Mouse (Mus musculus) lung, postnatal 0 days (tissue): ENCODE measurements around the gene Mfn2. TPM values are rescaled to one million over a fixed set of nuclear protein-coding genes. Genes with fewer than 3 reads are reported as not detected.
A peak's percentile ranks its signal among the peaks of the same experiment; 100 is the strongest.

Experiments used
- ATAC-seq: fragments of 200-750 bp; cut with Nextera tagmentation; 2 replicates; pipeline ENCODE4 v1.8.0; 2017; ENCODE audit warnings: moderate library complexity
- DNase-seq: peaks from one replicate; pipeline ENCODE4 v3.0.0-alpha.2; 2016; ENCODE audit warnings: low spot score
- H3K27ac ChIP-seq: fragments of 300-500 bp; sonication (generic); 2 replicates; pipeline ENCODE4 v1.5.1; 2014; ENCODE audit warnings: antibody characterized with exemption, mild to moderate bottlenecking, low read length, mixed read lengths
- H3K27me3 ChIP-seq: fragments of 300-500 bp; sonication (generic); replicated peaks from 2 replicates; pipeline ENCODE4 v1.6.1; 2014; ENCODE audit warnings: low read length, mixed read lengths; ENCODE audit not compliant: insufficient read depth
- H3K36me3 ChIP-seq: fragments of 300-500 bp; sonication (generic); 2 replicates; pipeline ENCODE4 v1.6.1; 2014; ENCODE audit warnings: low read length, mixed read lengths; ENCODE audit not compliant: insufficient read depth
- H3K4me1 ChIP-seq: fragments of 300-500 bp; sonication (generic); 2 replicates; pipeline ENCODE4 v1.6.1; 2014; ENCODE audit warnings: antibody characterized with exemption, low read depth, low read length, mixed read lengths; ENCODE audit not compliant: insufficient read depth
- H3K4me2 ChIP-seq: fragments of 300-500 bp; sonication (generic); replicated peaks from 2 replicates; pipeline ENCODE4 v1.6.1; 2014; ENCODE audit warnings: low read depth, mild to moderate bottlenecking, low read length, moderate library complexity, mixed read lengths
- H3K4me3 ChIP-seq: fragments of 300-500 bp; sonication (generic); 2 replicates; pipeline ENCODE4 v1.5.1; 2014; ENCODE audit warnings: low read depth, low read length
- H3K9ac ChIP-seq: fragments of 300-500 bp; sonication (generic); replicated peaks from 2 replicates; pipeline ENCODE4 v1.6.1; 2014; ENCODE audit warnings: low read depth, mild to moderate bottlenecking
- H3K9me3 ChIP-seq: fragments of 300-500 bp; sonication (generic); 2 replicates; pipeline ENCODE4 v1.6.1; 2016; ENCODE audit warnings: low read length, mixed read lengths
- CTCF ChIP-seq: IDR thresholded peaks from 2 replicates; pipeline ENCODE4 v1.5.1; 2016; ENCODE audit warnings: antibody characterized with exemption, mild to moderate bottlenecking
- EP300 ChIP-seq: IDR thresholded peaks from 2 replicates; pipeline ENCODE4 v1.6.1; 2016; ENCODE audit warnings: antibody characterized with exemption, mild to moderate bottlenecking, control low read depth
- whole genome bisulfite sequencing: fragments of 180-500 bp; shearing (Covaris S2); extraction: QIAGEN DNeasy Blood & Tissue Kit; methylation state at CpG from one replicate; pipeline ENCODE4 v1.1.7; 2014; 5-methylcytosine and 5-hydroxymethylcytosine counted together
- polyA plus RNA-seq: library from polyadenylated mRNA; unstranded; fragments of >200 nt; fragmentation: Nextera tagmentation; extraction: Ambion mirVana; gene quantifications from 2 replicates; pipeline ENCODE4 v1.2.1, GENCODE M21; 2015

Gene Mfn2
- polyA plus RNA-seq, 1 experiment from 2014 or later = 19.7 TPM

GRCm38 (mm10) chr4:147879865-147880264 lies 24.6 kb downstream of the Mfn2 start:
- Histone ChIP-seq H3K9ac (no peak overlapping the region), H3K27ac (no peak overlapping the region), H3K4me2 (no peak overlapping the region), H3K4me3 (no peak overlapping the region), H3K27me3 (no peaks in the 10 kb centered on the region), H3K4me1 (no peaks in the 10 kb centered on the region), H3K9me3 (no peaks in the 10 kb centered on the region), H3K36me3 (peaks cover 49% of the 10 kb centered on the region)
- TF ChIP-seq CTCF (no peak), EP300 (no peak)
- WGBS = 40% methylated on average over 5 of the region's 5 CpGs
- ATAC-seq = peak; percentile 38; the same call in 1 of the 2 replicates
- DNase-seq = no peak

DNA sequence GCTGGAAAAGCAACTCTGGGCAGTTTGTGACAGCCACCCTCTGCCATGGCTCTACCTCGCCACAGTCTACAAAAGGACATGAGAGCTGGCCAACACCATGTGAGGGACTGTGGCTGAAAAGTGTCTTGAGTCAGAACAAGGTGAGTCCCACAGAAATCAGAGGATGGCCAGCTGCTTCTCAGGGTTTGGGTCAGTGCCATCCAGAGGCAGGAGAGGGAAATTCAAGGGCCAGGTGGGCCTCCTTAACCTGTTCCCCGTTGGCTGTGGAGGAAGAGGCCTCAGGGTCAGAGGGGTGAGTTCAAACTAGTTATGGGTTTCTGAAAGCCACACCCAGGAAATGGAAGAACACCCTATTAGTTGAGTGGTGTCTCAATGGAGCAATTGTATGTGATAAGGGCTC lies 25.0 kb downstream of the Mfn2 start:
- Histone ChIP-seq H3K4me2 (no peak overlapping the region), H3K9ac (no peak overlapping the region), H3K9me3 (no peaks in the 10 kb centered on the region), H3K4me3 (no peak overlapping the region), H3K36me3 (peaks cover 49% of the 10 kb centered on the region), H3K27me3 (no peaks in the 10 kb centered on the region), H3K4me1 (no peaks in the 10 kb centered on the region), H3K27ac (no peak overlapping the region)
- ATAC-seq (no peak), DNase-seq (no peak)
- TF ChIP-seq CTCF (no peak), EP300 (no peak)
- 55% methylated on average over 2 of the region's 2 CpGs for WGBS

DNA sequence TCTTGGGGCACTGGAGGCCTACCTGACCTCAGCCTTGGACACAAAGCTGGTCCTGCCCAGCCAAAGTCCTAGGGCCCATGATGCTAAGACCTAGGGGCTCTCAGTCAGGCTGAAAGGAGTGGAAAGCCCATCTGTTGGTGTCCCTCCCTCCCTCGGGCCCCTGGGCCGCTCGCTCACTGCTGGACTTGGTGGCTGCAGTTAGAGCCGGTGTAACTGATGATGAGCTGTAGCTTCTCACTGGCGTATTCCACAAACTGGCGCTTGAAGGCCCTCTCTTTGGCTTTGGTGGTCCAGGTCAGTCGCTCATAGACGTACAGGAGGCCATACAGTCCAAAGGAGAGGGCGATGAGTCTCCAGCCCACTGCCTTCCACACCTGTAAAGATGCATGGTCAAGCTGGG lies 26.0 kb downstream of the Mfn2 start:
- H3K27ac ChIP-seq = no peak overlapping the region
- TF ChIP-seq CTCF (no peak), EP300 (no peak)
- 92% methylated on average over 9 of the region's 9 CpGs for WGBS
- peaks cover 52% of the 10 kb centered on the region for H3K36me3 ChIP-seq
- H3K9me3 ChIP-seq = no peaks in the 10 kb centered on the region
- H3K4me1 ChIP-seq = no peaks in the 10 kb centered on the region
- no peak overlapping the region for H3K4me2 ChIP-seq
- ATAC-seq (no peak), DNase-seq (no peak)
- no peak overlapping the region for H3K4me3 ChIP-seq
- no peak overlapping the region for H3K9ac ChIP-seq
- no peaks in the 10 kb centered on the region for H3K27me3 ChIP-seq

GRCm38 (mm10) chr4:147875852-147876575 lies 28.5 kb downstream of the Mfn2 start:
- H3K4me1 ChIP-seq = no peaks in the 10 kb centered on the region
- no peak overlapping the region for H3K4me3 ChIP-seq
- no peaks in the 10 kb centered on the region for H3K27me3 ChIP-seq
- no peaks in the 10 kb centered on the region for H3K9me3 ChIP-seq
- no peak overlapping the region for H3K9ac ChIP-seq
- no peak for DNase-seq
- no peak for ATAC-seq
- no peak overlapping the region for H3K4me2 ChIP-seq
- 85% methylated on average over 4 of the region's 4 CpGs for WGBS
- H3K27ac ChIP-seq = no peak overlapping the region
- peaks cover 29% of the 10 kb centered on the region for H3K36me3 ChIP-seq
- TF ChIP-seq CTCF = no peak
- TF ChIP-seq EP300 = no peak

DNA sequence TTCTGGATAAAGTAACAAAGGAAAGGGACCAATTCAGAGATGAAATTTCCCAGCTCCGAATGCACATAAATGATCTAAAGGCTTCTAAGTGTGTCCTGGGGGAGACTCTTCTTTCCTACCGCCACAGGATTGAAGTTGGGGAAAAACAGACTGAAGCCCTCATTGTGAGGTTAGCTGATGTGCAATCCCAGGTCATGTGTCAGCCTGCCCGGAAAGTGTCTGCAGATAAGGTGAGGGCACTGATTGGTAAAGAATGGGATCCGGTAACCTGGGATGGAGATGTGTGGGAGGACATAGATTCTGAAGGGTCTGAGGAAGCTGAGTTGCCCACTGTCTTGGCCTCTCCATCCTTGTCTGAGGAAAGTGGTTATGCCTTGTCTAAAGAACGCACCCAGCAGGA lies 35.3 kb downstream of the Mfn2 start:
- H3K27ac ChIP-seq = peak overlapping the region; percentile 79; the same call in 1 of the 2 replicates
- H3K4me3 ChIP-seq = peak overlapping the region; percentile 81
- H3K9me3 ChIP-seq = no peaks in the 10 kb centered on the region
- no peak for ATAC-seq
- peak overlapping the region; percentile 20 for H3K9ac ChIP-seq
- WGBS = 7% methylated on average over 5 of the region's 5 CpGs
- no peak for DNase-seq
- peaks cover 6% of the 10 kb centered on the region; the same call in 1 of the 2 replicates for H3K36me3 ChIP-seq
- no peaks in the 10 kb centered on the region for H3K27me3 ChIP-seq
- peak overlapping the region; percentile 59 for H3K4me2 ChIP-seq
- TF ChIP-seq CTCF (no peak), EP300 (no peak)
- H3K4me1 ChIP-seq = peaks cover 9% of the 10 kb centered on the region

GRCm38 (mm10) chr4:147868450-147869031 lies 36.0 kb downstream of the Mfn2 start, which contains the start of the genes Miip and Fv1:
Gene Miip (minus strand): TSS chr4:147868816.
Gene Fv1 (plus strand): TSS chr4:147868979.
- Histone ChIP-seq H3K4me1 (peaks cover 9% of the 10 kb centered on the region), H3K36me3 (peaks cover under 1% of the 10 kb centered on the region; the same call in 1 of the 2 replicates), H3K4me2 (peak within 1 kb of the TSS; percentile 85), H3K9ac (peak within 1 kb of the TSS; percentile 71), H3K4me3 (peak within 1 kb of the TSS; percentile 81), H3K27ac (peak within 1 kb of the TSS; percentile 90), H3K27me3 (no peaks in the 10 kb centered on the region), H3K9me3 (no peaks in the 10 kb centered on the region)
- DNase-seq (peak; percentile 100), ATAC-seq (peak; percentile 99)
- TF ChIP-seq EP300 (peak; percentile 82), CTCF (no peak; the same call in 1 of the 2 replicates)
- WGBS = under 1% methylated on average over 28 of the region's 30 CpGs
